Mouse (Mus musculus) olfactory bulb, adult 2 months (tissue): ENCODE data around the gene Gm4792. TPM values are rescaled to one million over a fixed set of nuclear protein-coding genes. Genes with fewer than 3 reads are reported as not detected.

ENCODE experiments used
- H3K27ac ChIP-seq: fragments of 200-500 bp; 2 replicates; pipeline ENCODE4 v1.5.1; 2012; ENCODE audit warnings: low read depth, low read length; ENCODE audit not compliant: insufficient read depth
- H3K4me1 ChIP-seq: fragments of 200-500 bp; 2 replicates; pipeline ENCODE4 v1.6.1; 2012; ENCODE audit warnings: low read length; ENCODE audit not compliant: control insufficient read depth, insufficient read depth
- H3K4me3 ChIP-seq: fragments of 200-500 bp; 2 replicates; pipeline ENCODE4 v1.5.1; 2012; ENCODE audit warnings: mild to moderate bottlenecking, low read depth, low read length, moderate library complexity; ENCODE audit not compliant: insufficient read depth
- CTCF ChIP-seq: fragments of 200-500 bp; IDR thresholded peaks from 2 replicates; pipeline ENCODE4 v1.5.1; 2012; ENCODE audit warnings: low read depth, mild to moderate bottlenecking, low read length, moderate library complexity; ENCODE audit not compliant: insufficient read depth
- POLR2A ChIP-seq: fragments of 200-500 bp; IDR thresholded peaks from 2 replicates; pipeline ENCODE4 v1.6.1; 2012; ENCODE audit warnings: mild to moderate bottlenecking, low read depth, low read length, moderate library complexity; ENCODE audit not compliant: insufficient read depth
- WGBS: fragments of 180-500 bp; shearing (Covaris S2); methylation state at CpG from one replicate; pipeline ENCODE4 v1.1.7; 2018; 5-methylcytosine and 5-hydroxymethylcytosine counted together
- polyA plus RNA-seq: library from polyadenylated mRNA; stranded (reverse); fragments of >200 nt; gene quantifications from 2 replicates; pipeline ENCODE4 v1.2.4, GENCODE M21; 2012; ENCODE audit warnings: low replicate concordance; ENCODE audit not compliant: missing spikeins, insufficient read depth, insufficient read length

The Gm4792 gene
- polyA plus RNA-seq, 1 experiment, result not detected

- 93% methylated on average over 6 of the region's 6 CpGs for WGBS
- H3K4me3 ChIP-seq, result no peak overlapping the region
- no peaks in the 10 kb centered on the region for H3K4me1 ChIP-seq
- no peak overlapping the region for H3K27ac ChIP-seq
- TF ChIP-seq CTCF (no peak), POLR2A (no peak)
These were observed 37.6 kb upstream of the Gm4792 start for GRCm38 (mm10) chr10:94336071-94336470.

- H3K4me1 ChIP-seq, result no peaks in the 10 kb centered on the region
- 90% methylated on average over 10 of the region's 10 CpGs for WGBS
- no peak for TF ChIP-seq CTCF
- TF ChIP-seq POLR2A, result no peak
- H3K4me3 ChIP-seq, result no peak overlapping the region
- no peak overlapping the region for H3K27ac ChIP-seq
These were observed 36.5 kb upstream of the Gm4792 start for GRCm38 (mm10) chr10:94335047-94335446.

- TF ChIP-seq CTCF (no peak), POLR2A (no peak)
- no peak overlapping the region for H3K27ac ChIP-seq
- 78% methylated on average over 8 of the region's 8 CpGs for WGBS
- no peak overlapping the region for H3K4me3 ChIP-seq
- peaks cover 3% of the 10 kb centered on the region for H3K4me1 ChIP-seq
These were observed 34.8 kb upstream of the Gm4792 start for GRCm38 (mm10) chr10:94333328-94333727.

- Histone ChIP-seq H3K27ac (no peak overlapping the region), H3K4me3 (no peak overlapping the region), H3K4me1 (peaks cover 3% of the 10 kb centered on the region)
- 47% methylated on average over 16 of the region's 16 CpGs for WGBS
- TF ChIP-seq POLR2A (no peak), CTCF (0 out of 2 replicates have a peak, but pooled peaks have one; percentile 13)
These were observed 34.0 kb upstream of the Gm4792 start for GRCm38 (mm10) chr10:94332358-94333137.

- WGBS, result 21% methylated on average over 5 of the region's 5 CpGs
- Histone ChIP-seq H3K27ac (no peak overlapping the region), H3K4me1 (peaks cover 3% of the 10 kb centered on the region), H3K4me3 (no peak overlapping the region)
- TF ChIP-seq CTCF (no peak), POLR2A (no peak)
These were observed 31.5 kb upstream of the Gm4792 start for GRCm38 (mm10) chr10:94329962-94330361.

- H3K4me1 ChIP-seq, result no peaks in the 10 kb centered on the region
- H3K27ac ChIP-seq, result no peak overlapping the region
- TF ChIP-seq CTCF, result no peak
- no peak for TF ChIP-seq POLR2A
- no peak overlapping the region for H3K4me3 ChIP-seq
- WGBS, result 13% methylated on average over 4 of the region's 4 CpGs
These were observed 20.1 kb upstream of the Gm4792 start for GRCm38 (mm10) chr10:94318574-94318973.

GRCm38 (mm10) chr10:94313146-94313545, 14.6 kb upstream of the Gm4792 start:
- H3K4me3 ChIP-seq, result no peak overlapping the region
- TF ChIP-seq POLR2A, result no peak
- no peak for TF ChIP-seq CTCF
- peaks cover 12% of the 10 kb centered on the region for H3K4me1 ChIP-seq
- no peak overlapping the region for H3K27ac ChIP-seq
- 94% methylated on average over 4 of the region's 4 CpGs for WGBS

- TF ChIP-seq CTCF (no peak), POLR2A (no peak)
- peaks cover 12% of the 10 kb centered on the region for H3K4me1 ChIP-seq
- 2% methylated on average over 45 of the region's 45 CpGs for WGBS
- peak overlapping the region; percentile 37 for H3K4me3 ChIP-seq
- H3K27ac ChIP-seq, result no peak overlapping the region
These were observed 13.7 kb upstream of the Gm4792 start for GRCm38 (mm10) chr10:94312007-94312715.

- H3K4me3 ChIP-seq, result peak within 1 kb of the TSS; percentile 37
- H3K27ac ChIP-seq, result no peak within 1 kb of the TSS
- 6% methylated on average over 19 of the region's 19 CpGs for WGBS
- no peak for TF ChIP-seq POLR2A
- TF ChIP-seq CTCF, result no peak
- peaks cover 12% of the 10 kb centered on the region for H3K4me1 ChIP-seq
These were observed 13.1 kb upstream of the Gm4792 start, which contains the start of gene Tmcc3 for GRCm38 (mm10) chr10:94311511-94312006. TSS of gene Tmcc3 (plus strand) at chr10:94311949.
